In the genomic region with DNA sequence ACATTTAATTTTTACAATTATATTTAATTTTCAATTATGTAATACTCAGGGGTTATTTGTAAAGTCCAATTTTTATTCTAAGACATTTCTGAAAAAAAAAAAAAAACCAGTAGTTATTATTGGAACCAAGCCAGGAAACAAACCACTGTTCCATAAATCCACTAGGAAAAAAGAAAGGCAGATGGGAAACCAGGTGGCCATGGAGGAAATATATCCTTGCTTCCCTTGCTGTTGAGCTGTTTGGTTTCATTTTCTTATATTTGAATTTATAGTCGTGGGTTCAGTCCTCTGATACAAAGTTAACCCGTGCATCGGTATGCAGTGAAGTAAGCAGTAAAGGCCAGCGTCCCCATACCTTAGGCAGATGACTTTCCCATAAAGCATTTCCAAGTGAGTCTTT, we compare ENCODE assay signal across 20 mouse cellular contexts.
DNase-seq lines count a peak whose midpoint lies in the region; ATAC-seq and TF ChIP-seq lines count a peak whose summit lies in the region.
"Had no signal": no experiment of that assay in that cellular context is flagged by ENCODE, and none has a peak within 500 bp of the region (broad histone marks: within the 10 kb centered on the region; RNA-seq: fewer than 3 reads in every experiment).

No protein-coding gene starts in this region.

- TF ChIP-seq CTCF in midbrain, postnatal 0 days (IDR thresholded peaks at IDR 0.05): no peak

- DNase-seq in cerebellum, postnatal 4 days (ENCODE audit: low spot score in 2 of 2): no peak
- DNase-seq in kidney, postnatal 4 days: no peak
- peak; percentile 31 for DNase-seq in midbrain, postnatal 0 days (ENCODE audit: low spot score)
- DNase-seq: adrenal gland, adult 2 months; kidney, adult 2 months; kidney, postnatal 25 days; lung, adult 2 months; lung, postnatal 36 days; retina, postnatal 1 day; thymus, adult 2 months had no signal

- no peaks in the 10 kb centered on the region for H3K27me3 ChIP-seq in kidney, embryonic 16.5 days (ENCODE audit: insufficient read depth, low read length)
- no peaks in the 10 kb centered on the region for H3K27me3 ChIP-seq in midbrain, postnatal 0 days (ENCODE audit: insufficient read depth, low read length)
- H3K27me3 ChIP-seq in midbrain, embryonic 13.5 days: no peaks in the 10 kb centered on the region
- no peaks in the 10 kb centered on the region for H3K27me3 ChIP-seq in neural tube, embryonic 15.5 days (replicated peaks)
- no peaks in the 10 kb centered on the region for H3K27me3 ChIP-seq in intestine, embryonic 15.5 days (replicated peaks)
- H3K27me3 ChIP-seq: embryonic facial prominence, embryonic 15.5 days; liver, embryonic 12.5 days; stomach, embryonic 15.5 days had no signal

- H3K9me3 ChIP-seq in kidney, embryonic 16.5 days (ENCODE audit: low read length): no peaks in the 10 kb centered on the region
- H3K9me3 ChIP-seq in midbrain, postnatal 0 days (ENCODE audit: low read length): no peaks in the 10 kb centered on the region
- H3K9me3 ChIP-seq in midbrain, embryonic 13.5 days: no peaks in the 10 kb centered on the region
- no peaks in the 10 kb centered on the region for H3K9me3 ChIP-seq in neural tube, embryonic 15.5 days (replicated peaks)
- no peaks in the 10 kb centered on the region for H3K9me3 ChIP-seq in intestine, embryonic 15.5 days
- H3K9me3 ChIP-seq: embryonic facial prominence, embryonic 15.5 days; hindbrain, embryonic 10.5 days; liver, embryonic 12.5 days; stomach, embryonic 15.5 days had no signal

- peaks cover 5% of the 10 kb centered on the region; the same call in 1 of the 2 replicates for H3K4me1 ChIP-seq in kidney, embryonic 16.5 days (ENCODE audit: insufficient read depth, low read length)
- H3K4me1 ChIP-seq in midbrain, postnatal 0 days (ENCODE audit: insufficient read depth, low read length): no peaks in the 10 kb centered on the region
- H3K4me1 ChIP-seq in midbrain, embryonic 13.5 days (replicated peaks): no peaks in the 10 kb centered on the region
- no peaks in the 10 kb centered on the region for H3K4me1 ChIP-seq in neural tube, embryonic 15.5 days
- no peaks in the 10 kb centered on the region for H3K4me1 ChIP-seq in intestine, embryonic 15.5 days (replicated peaks)
- H3K4me1 ChIP-seq: embryonic facial prominence, embryonic 15.5 days; hindbrain, embryonic 10.5 days; liver, embryonic 12.5 days; stomach, embryonic 15.5 days had no signal

- no peak overlapping the region for H3K9ac ChIP-seq in kidney, embryonic 16.5 days (replicated peaks; ENCODE audit: low read length)
- no peak overlapping the region for H3K9ac ChIP-seq in midbrain, postnatal 0 days (replicated peaks; ENCODE audit: low read length, poor library complexity, severe bottlenecking)
- H3K9ac ChIP-seq in midbrain, embryonic 13.5 days (replicated peaks): no peak overlapping the region
- H3K9ac ChIP-seq in neural tube, embryonic 15.5 days (replicated peaks): no peak overlapping the region
- H3K9ac ChIP-seq in intestine, embryonic 15.5 days: no peak overlapping the region
- H3K9ac ChIP-seq: embryonic facial prominence, embryonic 15.5 days; liver, embryonic 12.5 days; stomach, embryonic 15.5 days had no signal

- no peaks in the 10 kb centered on the region for H3K36me3 ChIP-seq in kidney, embryonic 16.5 days (ENCODE audit: insufficient read depth, low read length)
- H3K36me3 ChIP-seq in midbrain, postnatal 0 days (ENCODE audit: insufficient read depth, low read length): no peaks in the 10 kb centered on the region
- no peaks in the 10 kb centered on the region for H3K36me3 ChIP-seq in midbrain, embryonic 13.5 days
- H3K36me3 ChIP-seq in neural tube, embryonic 15.5 days: no peaks in the 10 kb centered on the region
- no peaks in the 10 kb centered on the region for H3K36me3 ChIP-seq in intestine, embryonic 15.5 days
- H3K36me3 ChIP-seq: embryonic facial prominence, embryonic 15.5 days; hindbrain, embryonic 10.5 days; liver, embryonic 12.5 days; stomach, embryonic 15.5 days had no signal

- no peak overlapping the region for H3K27ac ChIP-seq in kidney, embryonic 16.5 days (ENCODE audit: low read length)
- H3K27ac ChIP-seq in midbrain, postnatal 0 days (ENCODE audit: low read depth, low read length): no peak overlapping the region
- no peak overlapping the region for H3K27ac ChIP-seq in midbrain, embryonic 13.5 days
- no peak overlapping the region for H3K27ac ChIP-seq in neural tube, embryonic 15.5 days (replicated peaks)
- no peak overlapping the region for H3K27ac ChIP-seq in intestine, embryonic 15.5 days
- H3K27ac ChIP-seq: embryonic facial prominence, embryonic 15.5 days; hindbrain, embryonic 10.5 days; liver, embryonic 12.5 days; stomach, embryonic 15.5 days had no signal

- peak overlapping the region; percentile 18; the same call in 1 of the 2 replicates for H3K4me2 ChIP-seq in kidney, embryonic 16.5 days (replicated peaks; ENCODE audit: low read depth, low read length)
- no peak overlapping the region for H3K4me2 ChIP-seq in midbrain, postnatal 0 days (ENCODE audit: low read depth, low read length, poor library complexity, severe bottlenecking)
- no peak overlapping the region for H3K4me2 ChIP-seq in midbrain, embryonic 13.5 days (replicated peaks)
- no peak overlapping the region for H3K4me2 ChIP-seq in neural tube, embryonic 15.5 days
- no peak overlapping the region for H3K4me2 ChIP-seq in intestine, embryonic 15.5 days (replicated peaks)
- H3K4me2 ChIP-seq: embryonic facial prominence, embryonic 15.5 days; liver, embryonic 12.5 days; stomach, embryonic 15.5 days had no signal

- 48% methylated on average over 4 of the region's 4 CpGs for WGBS in kidney, embryonic 16.5 days
- 93% methylated on average over 4 of the region's 4 CpGs for WGBS in midbrain, postnatal 0 days
- WGBS in midbrain, embryonic 13.5 days: 92% methylated on average over 4 of the region's 4 CpGs
- WGBS in neural tube, embryonic 15.5 days: 73% methylated on average over 4 of the region's 4 CpGs
- 52% methylated on average over 4 of the region's 4 CpGs for WGBS in intestine, embryonic 15.5 days

- no peak overlapping the region for H3K4me3 ChIP-seq in kidney, embryonic 16.5 days (ENCODE audit: low read length)
- no peak overlapping the region for H3K4me3 ChIP-seq in midbrain, postnatal 0 days (ENCODE audit: low read depth, low read length)
- no peak overlapping the region for H3K4me3 ChIP-seq in midbrain, embryonic 13.5 days (replicated peaks)
- H3K4me3 ChIP-seq in neural tube, embryonic 15.5 days (replicated peaks): no peak overlapping the region
- no peak overlapping the region for H3K4me3 ChIP-seq in intestine, embryonic 15.5 days (replicated peaks)
- H3K4me3 ChIP-seq: embryonic facial prominence, embryonic 15.5 days; hindbrain, embryonic 10.5 days; liver, embryonic 12.5 days; stomach, embryonic 15.5 days had no signal

- 0 out of 2 replicates have a peak, but pooled peaks have one; percentile 36 for ATAC-seq in cerebellum, adult (ENCODE audit: insufficient number of reproducible peaks, low FRiP score, low TSS enrichment)
- ATAC-seq in kidney, embryonic 16.5 days (ENCODE audit: low FRiP score, low TSS enrichment): no peak
- no peak for ATAC-seq in midbrain, postnatal 0 days (ENCODE audit: low FRiP score)
- ATAC-seq in midbrain, embryonic 13.5 days: no peak
- ATAC-seq in neural tube, embryonic 15.5 days (ENCODE audit: low FRiP score): no peak
- ATAC-seq in intestine, embryonic 15.5 days: no peak
- ATAC-seq: liver, embryonic 12.5 days; midbrain, embryonic 16.5 days had no signal
